Mouse (Mus musculus): ENCODE measurements around the gene Arsa. TPM values are rescaled to one million over a fixed set of nuclear protein-coding genes. Genes with fewer than 3 reads are reported as not detected.
"Not testable (repeated sequence)": the region's sequence is repeated elsewhere in the genome, so short reads cannot be mapped to it uniquely, and the experiment has no call there.

Arsa gene
- polyA plus RNA-seq, 1 experiment from 2014 or later, result 14.2 TPM

DNA sequence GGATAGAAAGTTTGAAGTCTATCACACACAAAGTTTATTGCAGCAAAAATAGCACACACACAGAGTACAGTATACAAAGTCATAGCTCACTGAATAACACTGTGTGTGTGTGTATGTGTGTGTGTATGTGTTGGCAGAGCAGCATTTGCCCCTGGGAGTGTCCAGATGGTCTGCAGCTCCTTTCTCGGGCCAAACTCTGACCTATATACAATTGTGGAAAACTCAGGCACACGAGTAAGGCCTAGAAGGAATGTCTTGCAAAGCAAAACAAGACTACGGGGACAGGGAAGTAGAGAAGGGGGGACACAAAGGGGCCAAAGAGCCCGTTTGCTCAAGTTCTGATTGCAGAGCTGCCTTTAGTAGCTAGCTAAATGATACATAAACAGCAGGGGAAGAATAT is 44.3 kb downstream of the Arsa start:
- no peak overlapping the region for H3K9ac ChIP-seq
- H3K9me3 ChIP-seq (ENCODE audit: low read depth, low read length), result no peaks in the 10 kb centered on the region
- no peak overlapping the region for H3K27ac ChIP-seq (ENCODE audit: low read depth)
- no peak for TF ChIP-seq CTCF (IDR thresholded peaks at IDR 0.05; ENCODE audit: low read depth)
- H3K36me3 ChIP-seq (ENCODE audit: insufficient read depth), result no peaks in the 10 kb centered on the region
- DNase-seq (no peak), ATAC-seq (ENCODE audit: insufficient read depth) (no peak)
- H3K4me2 ChIP-seq, result no peak overlapping the region
- H3K27me3 ChIP-seq (ENCODE audit: insufficient read depth, low read length), result no peaks in the 10 kb centered on the region
- peaks cover 5% of the 10 kb centered on the region; the same call in 1 of the 2 replicates for H3K4me1 ChIP-seq (ENCODE audit: insufficient read depth)
- 67% methylated on average over 4 of the region's 4 CpGs for WGBS
- no peak overlapping the region for H3K4me3 ChIP-seq (ENCODE audit: low read depth, low read length)

DNA sequence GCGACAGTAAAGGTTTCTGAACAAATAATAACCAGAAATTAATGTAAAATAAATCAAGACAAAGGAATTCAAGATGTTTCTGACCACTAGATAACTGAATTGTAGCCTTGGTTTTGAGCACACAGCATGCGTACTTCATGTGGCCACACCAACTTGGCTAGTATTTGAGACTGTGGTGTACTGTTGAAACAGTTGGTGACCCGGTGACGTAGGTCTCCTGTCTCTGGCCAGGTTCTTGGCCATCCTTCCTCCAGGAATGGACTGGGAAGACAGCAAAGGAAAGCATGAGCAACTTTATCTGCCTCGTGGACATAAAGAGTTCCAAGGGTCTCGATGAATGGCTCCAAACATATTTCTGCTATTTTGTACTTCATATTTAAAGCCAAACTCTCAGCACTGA is 45.4 kb downstream of the Arsa start:
- H3K9ac ChIP-seq, result no peak overlapping the region
- H3K4me1 ChIP-seq (ENCODE audit: insufficient read depth), result peaks cover 5% of the 10 kb centered on the region; the same call in 1 of the 2 replicates
- DNase-seq, result no peak
- WGBS, result 88% methylated on average over 6 of the region's 6 CpGs
- H3K27me3 ChIP-seq (ENCODE audit: insufficient read depth, low read length), result no peaks in the 10 kb centered on the region
- H3K4me2 ChIP-seq, result no peak overlapping the region
- no peak for TF ChIP-seq CTCF (IDR thresholded peaks at IDR 0.05; ENCODE audit: low read depth)
- no peak overlapping the region for H3K27ac ChIP-seq (ENCODE audit: low read depth)
- H3K36me3 ChIP-seq (ENCODE audit: insufficient read depth), result peaks cover 9% of the 10 kb centered on the region
- H3K9me3 ChIP-seq (ENCODE audit: low read depth, low read length), result no peaks in the 10 kb centered on the region
- no peak overlapping the region for H3K4me3 ChIP-seq (ENCODE audit: low read depth, low read length)
- no peak for ATAC-seq (ENCODE audit: insufficient read depth)

DNA sequence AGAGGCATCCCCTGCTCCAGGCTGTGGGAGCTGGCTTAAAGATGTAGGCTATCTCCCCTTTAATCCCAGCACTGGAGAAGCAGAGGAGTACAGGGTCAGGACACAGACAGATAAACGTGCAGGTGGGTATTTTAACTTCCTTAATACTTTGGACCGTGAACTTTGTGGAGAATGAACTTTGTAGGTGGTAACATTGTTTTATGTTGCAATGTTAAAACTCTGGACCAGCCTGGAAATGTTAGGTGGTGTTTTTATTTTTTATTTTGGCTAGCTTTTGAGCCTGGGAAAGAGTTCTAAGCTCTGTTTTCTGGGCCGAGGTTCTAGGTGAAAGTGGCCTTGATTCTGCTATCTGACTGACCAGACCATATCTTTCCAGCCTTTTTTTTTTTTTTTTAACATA is 46.0 kb downstream of the Arsa start:
- no peak overlapping the region for H3K9ac ChIP-seq
- H3K27me3 ChIP-seq (ENCODE audit: insufficient read depth, low read length), result no peaks in the 10 kb centered on the region
- no peak for TF ChIP-seq CTCF (IDR thresholded peaks at IDR 0.05; ENCODE audit: low read depth)
- no peak overlapping the region for H3K27ac ChIP-seq (ENCODE audit: low read depth)
- no peak for ATAC-seq (ENCODE audit: insufficient read depth)
- no peaks in the 10 kb centered on the region for H3K9me3 ChIP-seq (ENCODE audit: low read depth, low read length)
- peaks cover 5% of the 10 kb centered on the region; the same call in 1 of the 2 replicates for H3K4me1 ChIP-seq (ENCODE audit: insufficient read depth)
- 80% methylated on average over 3 of the region's 3 CpGs for WGBS
- peaks cover 14% of the 10 kb centered on the region for H3K36me3 ChIP-seq (ENCODE audit: insufficient read depth)
- H3K4me3 ChIP-seq (ENCODE audit: low read depth, low read length), result no peak overlapping the region
- no peak for DNase-seq
- H3K4me2 ChIP-seq, result no peak overlapping the region

DNA sequence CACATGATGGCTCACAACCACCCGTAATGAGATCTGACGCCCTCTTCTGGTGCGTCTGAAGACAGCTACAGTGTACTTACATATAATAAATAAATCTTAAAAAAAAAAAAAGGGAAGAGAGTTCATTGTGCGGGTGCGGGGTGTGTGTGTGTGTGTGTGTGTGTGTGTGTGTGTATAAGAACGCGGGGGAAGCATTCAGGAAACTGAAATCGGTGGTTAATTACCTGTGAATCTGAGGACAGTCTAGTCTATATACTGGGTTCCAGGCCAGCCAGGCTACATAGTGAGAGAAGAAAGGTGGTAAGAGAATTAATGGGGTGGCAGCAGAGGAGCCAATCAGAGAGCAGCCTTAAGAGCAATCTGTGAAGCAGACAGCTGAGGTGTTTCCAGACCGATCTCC is 46.5 kb downstream of the Arsa start:
- not testable (repeated sequence) for H3K4me2 ChIP-seq; H3K9ac ChIP-seq; H3K27me3 ChIP-seq (ENCODE audit: insufficient read depth, low read length); H3K4me1 ChIP-seq (ENCODE audit: insufficient read depth); H3K9me3 ChIP-seq (ENCODE audit: low read depth, low read length); DNase-seq; ATAC-seq (ENCODE audit: insufficient read depth); H3K27ac ChIP-seq (ENCODE audit: low read depth); H3K4me3 ChIP-seq (ENCODE audit: low read depth, low read length)
- 75% methylated on average over 8 of the region's 9 CpGs for WGBS
- peaks cover 18% of the 10 kb centered on the region for H3K36me3 ChIP-seq (ENCODE audit: insufficient read depth)

DNA sequence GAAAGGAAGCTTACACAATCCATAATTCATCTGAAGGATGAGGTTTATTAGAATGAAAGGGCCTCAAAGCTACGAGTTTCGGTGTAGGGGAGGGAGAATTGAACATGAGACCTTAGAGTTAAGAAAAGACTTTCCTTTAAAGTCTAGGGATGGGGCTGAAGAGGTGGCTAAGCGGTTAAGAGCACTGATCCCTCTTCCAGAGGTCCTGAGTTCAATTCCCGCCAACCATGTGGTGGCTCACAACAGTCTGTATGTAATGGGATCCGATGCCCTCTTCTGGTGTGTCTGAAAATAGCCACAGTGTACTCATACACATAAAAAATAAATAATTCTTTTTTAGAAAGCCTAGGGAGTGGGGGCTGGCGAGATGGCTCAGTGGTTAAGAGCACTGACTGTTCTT is 46.9 kb downstream of the Arsa start:
- Histone ChIP-seq H3K4me1 (ENCODE audit: insufficient read depth) (peaks cover 5% of the 10 kb centered on the region; the same call in 1 of the 2 replicates), H3K9ac (peak overlapping the region; percentile 76), H3K4me2 (peak overlapping the region; percentile 92), H3K27ac (ENCODE audit: low read depth) (peak overlapping the region; percentile 99), H3K27me3 (ENCODE audit: insufficient read depth, low read length) (no peaks in the 10 kb centered on the region), H3K36me3 (ENCODE audit: insufficient read depth) (peaks cover 18% of the 10 kb centered on the region), H3K9me3 (ENCODE audit: low read depth, low read length) (no peaks in the 10 kb centered on the region), H3K4me3 (ENCODE audit: low read depth, low read length) (peak overlapping the region; percentile 80)
- TF ChIP-seq CTCF (IDR thresholded peaks at IDR 0.05; ENCODE audit: low read depth), result peak; percentile 16
- WGBS, result 46% methylated on average over 6 of the region's 6 CpGs
- DNase-seq (no peak), ATAC-seq (ENCODE audit: insufficient read depth) (no peak)

DNA sequence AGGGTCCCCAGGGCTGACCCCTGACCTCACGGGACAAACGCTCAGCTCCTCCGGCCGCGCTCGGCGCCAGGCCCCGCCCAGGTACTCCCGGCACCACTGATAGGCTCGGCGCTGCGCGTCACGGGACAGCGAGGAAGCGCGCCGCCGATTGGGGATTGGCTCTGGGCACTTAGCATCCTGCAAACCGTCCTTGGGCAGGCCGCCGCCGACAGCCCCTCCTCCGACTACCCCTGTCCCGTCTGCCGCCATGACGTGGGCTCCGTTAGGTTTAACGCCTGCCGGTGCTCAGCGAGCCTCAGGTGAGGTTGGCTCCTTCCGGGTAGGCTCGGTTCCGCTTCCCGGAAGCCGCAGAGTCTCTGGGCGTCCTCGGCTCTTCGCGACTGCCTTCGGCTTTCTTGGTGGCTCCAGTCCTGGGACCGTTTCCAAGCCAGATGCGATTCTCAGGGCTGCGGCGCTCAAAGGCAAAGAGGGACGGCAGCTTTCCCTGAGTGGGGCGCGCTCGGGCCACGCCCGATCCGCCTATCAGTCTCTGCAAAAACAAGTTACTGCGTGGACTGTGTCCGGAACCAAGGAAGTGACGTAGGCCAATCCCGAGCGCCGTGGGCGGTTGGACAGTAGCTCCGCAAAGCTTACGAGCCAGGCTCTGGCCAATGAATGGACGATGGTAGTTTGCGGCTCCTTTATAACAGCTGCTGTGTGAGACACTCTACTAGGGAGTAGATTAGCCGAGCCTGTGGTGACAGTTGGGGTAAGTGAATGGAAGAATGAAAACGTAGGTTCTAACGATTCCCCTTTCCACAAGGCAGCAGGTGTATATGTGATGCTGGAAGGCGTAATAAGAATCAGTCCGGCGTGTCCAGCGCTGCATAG is 47.6 kb downstream of the Arsa start, which contains the start of the genes C730034F03Rik, Gm44502 and Chkb:
Gene C730034F03Rik, plus strand, starts transcription at position 238 of the 870 bp plus-strand sequence.
Gene Gm44502, minus strand, starts transcription at position 345 of the 870 bp plus-strand sequence.
Gene Chkb, minus strand, starts transcription at position 557 of the 870 bp plus-strand sequence.
- Histone ChIP-seq H3K9ac (peak within 1 kb of the TSS; percentile 76), H3K4me2 (peak within 1 kb of the TSS; percentile 92), H3K27ac (ENCODE audit: low read depth) (peak within 1 kb of the TSS; percentile 99), H3K4me3 (ENCODE audit: low read depth, low read length) (peak within 1 kb of the TSS; percentile 80), H3K36me3 (ENCODE audit: insufficient read depth) (peaks cover 18% of the 10 kb centered on the region), H3K4me1 (ENCODE audit: insufficient read depth) (peaks cover 5% of the 10 kb centered on the region; the same call in 1 of the 2 replicates), H3K27me3 (ENCODE audit: insufficient read depth, low read length) (no peaks in the 10 kb centered on the region), H3K9me3 (ENCODE audit: low read depth, low read length) (no peaks in the 10 kb centered on the region)
- TF ChIP-seq CTCF (IDR thresholded peaks at IDR 0.05; ENCODE audit: low read depth), result no peak
- WGBS, result under 1% methylated on average over 70 of the region's 70 CpGs
- ATAC-seq (ENCODE audit: insufficient read depth) (peak; percentile 95), DNase-seq (peak; percentile 96)

DNA sequence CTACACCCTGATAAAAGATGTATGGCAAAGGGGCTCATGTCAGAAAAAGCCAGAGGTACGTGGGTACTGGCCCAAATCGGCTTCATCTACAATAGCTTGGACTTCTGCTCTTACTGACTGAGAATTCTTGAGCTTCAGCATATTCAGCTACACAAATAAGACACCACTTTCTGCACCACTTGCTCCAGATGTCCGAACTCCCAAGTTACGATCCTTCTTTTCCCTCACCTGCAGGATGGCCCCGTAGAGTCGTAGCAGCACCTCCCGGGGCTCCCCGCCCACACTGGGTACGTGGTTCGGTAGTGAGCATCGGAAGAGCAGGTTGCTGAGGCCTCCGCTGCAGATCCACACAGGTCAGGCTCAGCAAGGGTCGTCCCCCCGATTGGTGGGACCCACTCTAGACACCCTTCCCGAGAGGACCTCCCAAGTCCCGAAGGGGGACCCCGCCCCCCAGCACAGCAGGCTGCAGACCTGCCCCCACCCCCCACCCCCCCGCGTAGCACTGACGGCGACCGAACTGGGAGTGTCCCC is 48.3 kb downstream of the Arsa start:
- 0 out of 2 replicates have a peak overlapping the region, but pooled peaks have one; percentile 12 for H3K27ac ChIP-seq (ENCODE audit: low read depth)
- no peaks in the 10 kb centered on the region for H3K9me3 ChIP-seq (ENCODE audit: low read depth, low read length)
- no peak for TF ChIP-seq CTCF (IDR thresholded peaks at IDR 0.05; ENCODE audit: low read depth)
- H3K9ac ChIP-seq, result peak overlapping the region; percentile 76
- H3K4me1 ChIP-seq (ENCODE audit: insufficient read depth), result peaks cover 5% of the 10 kb centered on the region; the same call in 1 of the 2 replicates
- peak overlapping the region; percentile 92 for H3K4me2 ChIP-seq
- no peak for DNase-seq
- H3K36me3 ChIP-seq (ENCODE audit: insufficient read depth), result peaks cover 18% of the 10 kb centered on the region
- H3K27me3 ChIP-seq (ENCODE audit: insufficient read depth, low read length), result no peaks in the 10 kb centered on the region
- H3K4me3 ChIP-seq (ENCODE audit: low read depth, low read length), result peak overlapping the region; percentile 80
- ATAC-seq (ENCODE audit: insufficient read depth), result peak; percentile 55
- 5% methylated on average over 22 of the region's 22 CpGs for WGBS

Data from lung, embryonic 14.5 days (tissue).